Mouse (Mus musculus) CH12.LX (cell line): ENCODE results near the gene Mipep. TPM values are rescaled to one million over a fixed set of nuclear protein-coding genes. Genes with fewer than 3 reads are reported as not detected.

ENCODE experiments used
- DNase-seq: peaks from one replicate; pipeline ENCODE4 v3.0.0-alpha.2; 2013; ENCODE audit errors: extremely low read depth
- H3K27ac ChIP-seq: 2 replicates; pipeline ENCODE4 v1.5.1; 2012; ENCODE audit warnings: low read depth, mild to moderate bottlenecking, control low read depth, moderate library complexity; ENCODE audit not compliant: insufficient read depth
- H3K27me3 ChIP-seq: replicated peaks from 2 replicates; pipeline ENCODE3; 2012; ENCODE audit warnings: inconsistent platforms
- H3K36me3 ChIP-seq, 2 experiments: replicated peaks in 1 of 2; 2 replicates each; pipeline versions ENCODE3 to v1.6.1; 2012; ENCODE audit warnings: inconsistent platforms in 1 of 2, low read length in 1 of 2, mild to moderate bottlenecking in 1 of 2, mixed read lengths in 1 of 2, moderate library complexity in 1 of 2; ENCODE audit not compliant: control insufficient read depth in 1 of 2, insufficient read depth in 1 of 2
- H3K4me1 ChIP-seq, 2 experiments: 2 replicates each; pipeline ENCODE4 v1.6.1; 2012; ENCODE audit warnings: inconsistent platforms in 1 of 2, moderate library complexity in 1 of 2; ENCODE audit not compliant: insufficient read depth in 2 of 2, control insufficient read depth in 1 of 2
- H3K4me2 ChIP-seq: 2 replicates; pipeline ENCODE4 v1.6.1; 2012; ENCODE audit warnings: low read depth, mild to moderate bottlenecking, control low read depth; ENCODE audit not compliant: poor library complexity, insufficient read depth, severe bottlenecking
- H3K4me3 ChIP-seq, 3 experiments: fragments of 150-350 bp in 1 of 3; sonication (generic) in 1 of 3; replicated peaks in 1 of 3; 2 replicates each; pipeline versions ENCODE3 to v1.5.1; 2011 to 2012; ENCODE audit warnings: low read depth in 2 of 3, low read length in 2 of 3, mild to moderate bottlenecking in 2 of 3, moderate library complexity in 2 of 3, control low read depth in 1 of 3, improper control_type of control experiment in 1 of 3, inconsistent platforms in 1 of 3, mixed read lengths in 1 of 3; ENCODE audit not compliant: poor library complexity in 1 of 3
- H3K79me2 ChIP-seq: replicated peaks from 2 replicates; pipeline ENCODE4 v1.6.1; 2012; ENCODE audit warnings: mild to moderate bottlenecking, moderate library complexity; ENCODE audit not compliant: control insufficient read depth, poor library complexity, insufficient read depth, severe bottlenecking; ENCODE audit errors: extremely low read depth
- H3K9ac ChIP-seq: 2 replicates; pipeline ENCODE4 v1.6.1; 2012; ENCODE audit warnings: low read depth, mild to moderate bottlenecking, control low read depth, moderate library complexity; ENCODE audit not compliant: insufficient read depth
- H3K9me3 ChIP-seq: replicated peaks from 2 replicates; pipeline ENCODE3; 2012; ENCODE audit warnings: low read length, inconsistent platforms, mixed read lengths
- BHLHE40 ChIP-seq: IDR thresholded peaks from 2 replicates; pipeline ENCODE4 v1.6.1; 2011; ENCODE audit warnings: mild to moderate bottlenecking, low read depth, low read length, improper control_type of control experiment
- CHD2 ChIP-seq: IDR thresholded peaks from 2 replicates; pipeline ENCODE4 v1.6.1; 2011; ENCODE audit warnings: low read length, improper control_type of control experiment
- E2F4 ChIP-seq: IDR thresholded peaks from 2 replicates; pipeline ENCODE4 v1.6.1; 2011; ENCODE audit warnings: low read depth, low read length, improper control_type of control experiment; ENCODE audit not compliant: insufficient replicate concordance
- EP300 ChIP-seq: IDR thresholded peaks from 2 replicates; pipeline ENCODE4 v1.6.1; 2011; ENCODE audit warnings: low read length, improper control_type of control experiment
- ETS1 ChIP-seq: conservative IDR thresholded peaks from 2 replicates; pipeline ENCODE4 v1.6.1; 2012; ENCODE audit warnings: low read depth, mild to moderate bottlenecking, inconsistent platforms, low read length, improper control_type of control experiment, moderate library complexity
- HCFC1 ChIP-seq: IDR thresholded peaks from 2 replicates; pipeline ENCODE4 v1.6.1; 2012; ENCODE audit warnings: low read depth, mild to moderate bottlenecking, inconsistent platforms, low read length, improper control_type of control experiment
- IRF4 ChIP-seq: IDR thresholded peaks from 2 replicates; pipeline ENCODE4 v1.6.1; 2014; ENCODE audit warnings: low read depth, mild to moderate bottlenecking, inconsistent platforms, low read length, improper control_type of control experiment
- JUN ChIP-seq: IDR thresholded peaks from 2 replicates; pipeline ENCODE4 v1.6.1; 2011; ENCODE audit warnings: low read depth, mild to moderate bottlenecking, low read length, improper control_type of control experiment, moderate library complexity; ENCODE audit not compliant: insufficient read depth
- JUND ChIP-seq: conservative IDR thresholded peaks from 2 replicates; pipeline ENCODE4 v1.6.1; 2011; ENCODE audit warnings: low read depth, low read length, improper control_type of control experiment
- KAT2A ChIP-seq: IDR thresholded peaks from 2 replicates; pipeline ENCODE4 v1.6.1; 2012; ENCODE audit warnings: low read length, improper control_type of control experiment, inconsistent platforms; ENCODE audit not compliant: insufficient replicate concordance
- MAFK ChIP-seq: IDR thresholded peaks from 2 replicates; pipeline ENCODE4 v1.6.1; 2011; ENCODE audit warnings: low read length, improper control_type of control experiment; ENCODE audit not compliant: insufficient replicate concordance
- MAX ChIP-seq: IDR thresholded peaks from 2 replicates; pipeline ENCODE4 v1.6.1; 2011; ENCODE audit warnings: low read length, improper control_type of control experiment
- MEF2A ChIP-seq: IDR thresholded peaks from 2 replicates; pipeline ENCODE4 v1.6.1; 2014; ENCODE audit warnings: low read depth, mild to moderate bottlenecking, inconsistent platforms, low read length, improper control_type of control experiment, borderline replicate concordance
- RCOR1 ChIP-seq: conservative IDR thresholded peaks from 2 replicates; pipeline ENCODE4 v1.6.1; 2012; ENCODE audit warnings: low read depth, mild to moderate bottlenecking, inconsistent platforms, low read length, improper control_type of control experiment
- SIN3A ChIP-seq: IDR thresholded peaks from 2 replicates; pipeline ENCODE4 v1.6.1; 2012; ENCODE audit warnings: low read length, improper control_type of control experiment, inconsistent platforms
- TBP ChIP-seq: conservative IDR thresholded peaks from 2 replicates; pipeline ENCODE4 v1.6.1; 2011; ENCODE audit warnings: low read depth, low read length, improper control_type of control experiment
- TCF12 ChIP-seq: IDR thresholded peaks from 2 replicates; pipeline ENCODE4 v1.6.1; 2014; ENCODE audit warnings: low read depth, mild to moderate bottlenecking, inconsistent platforms, low read length, improper control_type of control experiment
- UBTF ChIP-seq: IDR thresholded peaks from 2 replicates; pipeline ENCODE4 v1.6.1; 2012; ENCODE audit warnings: low read depth, mild to moderate bottlenecking, inconsistent platforms, low read length, improper control_type of control experiment, moderate library complexity
- ZC3H11A ChIP-seq: IDR thresholded peaks from 2 replicates; pipeline ENCODE4 v1.6.1; 2012; ENCODE audit warnings: low read depth, mild to moderate bottlenecking, inconsistent platforms, low read length, improper control_type of control experiment
- ZKSCAN1 ChIP-seq: IDR thresholded peaks from 2 replicates; pipeline ENCODE4 v1.6.1; 2012; ENCODE audit warnings: low read depth, inconsistent platforms, low read length, improper control_type of control experiment, borderline replicate concordance
- dilution Hi-C: fragments of 300-500 bp; cut with MboI; formaldehyde crosslinking; loops from 2 replicates; pipeline ENCODE4 v1.14.3; 2020; ENCODE audit warnings: low sequenced_read_pairs; ENCODE audit not compliant: extremely low pct_unique_long_range_greater_than_20kb, extremely low pct_ligation_motif_present
- in situ Hi-C: fragments of 300-500 bp; cut with MboI; formaldehyde crosslinking; loops from 3 replicates; pipeline ENCODE4 v1.14.3; 2019; ENCODE audit warnings: low sequenced_read_pairs, low pct_ligation_motif_present, low pct_unique_long_range_greater_than_20kb, mixed read lengths
- polyA plus RNA-seq: library from polyadenylated mRNA; unstranded; fragments of >175 nt; gene quantifications from 2 replicates; pipeline ENCODE4 v1.2.1, GENCODE M21; 2012; ENCODE audit warnings: low read depth; ENCODE audit not compliant: insufficient read length
- total RNA-seq, 2 experiments: library from RNA; depleted of rRNA; stranded (reverse); fragments of 300-350 nt in 1 of 2; fragments of >200 nt in 1 of 2; gene quantifications; 2 replicates each; pipeline ENCODE4 v1.2.3; 2012 to 2014

Mipep gene
- total and polyA plus RNA-seq, 3 experiments, result 33.1 to 37.2 (median 36.6) TPM

DNA sequence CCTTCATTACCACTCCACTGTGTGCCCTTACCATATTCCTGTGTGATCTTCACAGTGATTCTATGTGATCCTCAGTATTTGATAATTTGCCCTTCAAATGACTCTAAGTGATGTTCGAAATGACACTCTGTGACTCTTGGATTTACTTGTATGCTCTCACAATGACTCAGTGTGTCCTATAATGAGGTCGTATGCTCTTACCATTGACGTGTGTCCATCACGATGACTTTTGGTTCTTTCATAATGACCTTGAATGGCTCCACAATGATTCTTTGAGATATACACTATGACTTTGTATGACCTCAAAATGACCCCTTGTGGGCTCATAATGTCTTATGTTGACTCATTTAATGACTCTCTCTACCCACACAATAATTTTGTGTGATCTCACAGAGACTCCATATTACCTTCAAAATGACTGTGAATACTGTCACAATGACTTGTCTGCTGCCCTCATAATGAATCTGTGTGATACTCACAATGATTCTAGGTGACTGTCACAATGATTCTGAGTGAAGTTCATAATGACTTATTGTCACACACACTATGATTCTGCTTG, 153.2 kb downstream of the Mipep start:
- Histone ChIP-seq H3K27me3 (no peaks in the 10 kb centered on the region), H3K9me3 (no peaks in the 10 kb centered on the region), H3K79me2 (no peaks in the 10 kb centered on the region), H3K36me3 (no peaks in the 10 kb centered on the region), H3K4me1 (peaks cover 0 to 8% of the 10 kb centered on the region in 2 experiments; a peak in 2 of 4 replicates), H3K4me3 (no peak overlapping the region), H3K27ac (no peak overlapping the region), H3K4me2 (no peak overlapping the region), H3K9ac (no peak overlapping the region)
- dilution Hi-C loops, result no loop called here
- TF ChIP-seq MAFK (peak; percentile 58; the same call in 1 of the 2 replicates), HCFC1 (no peak), IRF4 (peak; percentile 95), BHLHE40 (peak; percentile 75), TBP (no peak), EP300 (peak; percentile 85), RCOR1 (peak; percentile 81; the same call in 1 of the 2 replicates), SIN3A (no peak), ZKSCAN1 (no peak), CHD2 (peak; percentile 58; the same call in 1 of the 2 replicates), MEF2A (peak; percentile 70), ZC3H11A (no peak), UBTF (peak; percentile 65; the same call in 1 of the 2 replicates), JUND (peak; percentile 91), ETS1 (peak; percentile 68), MAX (0 out of 2 replicates have a peak, but pooled peaks have one; percentile 18), JUN (peak; percentile 90), E2F4 (no peak), TCF12 (peak; percentile 53), KAT2A (no peak)
- in situ Hi-C loops, result no loop called here
- DNase-seq, result peak; percentile 56

Other genes with a start within 250 kb of the Mipep start
- 15.9 and 17.0 TPM in 2 replicates for gene Spata13, start 150.6 kb upstream of the Mipep start, total RNA-seq (2012; rRNA removed)
- 11.6 and 11.8 TPM in 2 replicates for gene Spata13, start 150.6 kb upstream of the Mipep start, total RNA-seq (2014; rRNA removed)
- 12.5 and 13.6 TPM in 2 replicates for gene Spata13, start 150.6 kb upstream of the Mipep start, polyA plus RNA-seq
- gene C1qtnf9, start 16.4 kb upstream of the Mipep start, total RNA-seq (2012; rRNA removed), result 0.08 TPM in 1 of 2 replicates, not detected in the other
- not detected in 2 replicates for gene C1qtnf9, start 16.4 kb upstream of the Mipep start, total RNA-seq (2014; rRNA removed)
- 0.20 and 0.26 TPM in 2 replicates for gene C1qtnf9, start 16.4 kb upstream of the Mipep start, polyA plus RNA-seq